Mouse (Mus musculus) megakaryocyte-erythroid progenitor cell, adult 5 weeks (primary cell): Measurements from ENCODE around the gene Ccn6. TPM values are rescaled to one million over a fixed set of nuclear protein-coding genes. Genes with fewer than 3 reads are reported as not detected.

Experiments
- polyA plus RNA-seq: library from polyadenylated mRNA; stranded (reverse); fragments of >175 nt; gene quantifications from 2 replicates; pipeline ENCODE4 v1.2.3, GENCODE M21; 2012

Gene Ccn6
- not detected in 2 replicates for polyA plus RNA-seq

DNA sequence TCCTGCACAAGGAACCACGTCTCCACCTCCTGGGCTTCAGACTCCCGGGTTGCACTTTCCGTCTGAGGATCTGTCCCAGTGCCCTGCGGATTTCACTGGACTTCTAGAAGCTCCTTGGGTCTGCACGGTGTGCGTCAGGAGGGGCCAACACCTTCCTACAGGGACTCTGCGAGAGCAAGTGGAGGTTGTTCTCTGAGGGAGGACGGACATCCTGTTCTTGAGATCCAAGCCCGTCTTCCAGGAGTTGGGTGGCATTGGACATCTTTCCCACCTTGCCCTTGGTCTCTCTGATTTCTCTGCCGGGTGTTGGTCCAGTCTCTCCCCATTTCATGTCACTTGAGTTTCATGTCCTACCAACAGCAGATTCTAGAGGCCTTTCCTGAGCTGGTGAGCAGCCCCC lies at the start of gene Ccn6:
Gene Ccn6 (minus strand): TSS at position 101 of the 400 bp plus-strand sequence.

DNA sequence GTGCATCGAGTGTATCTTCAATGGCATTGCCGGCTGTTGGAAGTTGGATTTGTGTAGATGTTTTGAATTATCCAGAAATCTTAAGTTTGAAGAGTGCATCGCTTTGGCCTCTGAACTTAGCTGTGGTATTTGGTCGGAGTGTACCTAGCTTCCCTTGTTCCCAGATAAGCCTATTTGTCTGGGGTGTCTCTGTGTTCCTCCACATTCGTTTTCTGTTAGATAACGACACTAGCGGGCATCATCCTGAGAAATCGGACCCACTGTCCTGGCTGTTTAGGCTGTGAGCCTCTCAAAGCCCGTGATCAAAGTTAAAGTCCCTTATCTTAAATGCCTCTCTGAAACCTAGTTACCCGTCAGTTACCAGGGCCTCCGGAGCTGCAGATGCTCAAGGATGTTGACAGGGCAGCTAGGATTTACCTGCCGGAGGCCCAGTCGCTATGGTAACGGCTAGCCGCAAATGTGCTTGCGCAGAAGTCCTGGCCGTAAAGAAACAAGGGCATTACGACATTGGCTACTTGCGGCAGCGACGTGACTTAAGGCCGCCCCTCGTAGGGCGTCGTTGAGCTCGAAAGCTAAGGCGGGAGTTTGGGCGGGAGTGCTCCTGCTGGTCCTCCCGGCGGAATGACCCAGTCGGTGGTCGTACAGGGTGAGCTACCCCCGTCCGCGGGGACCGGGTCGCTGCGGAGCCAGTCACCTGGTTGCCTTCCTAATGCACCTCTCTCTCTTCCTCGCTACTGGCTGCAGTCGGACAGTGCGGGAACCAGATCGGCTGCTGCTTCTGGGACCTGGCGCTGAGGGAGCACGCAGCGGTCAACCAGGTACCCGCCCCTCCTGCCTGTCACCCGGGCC lies 29.9 kb downstream of the Ccn6 start, which contains the start of the genes Fam229b and Tube1:
Gene Fam229b (minus strand): TSS at position 453 of the 849 bp plus-strand sequence.
Gene Tube1 (plus strand): TSS at position 515 of the 849 bp plus-strand sequence.

Other genes with a start within 250 kb of the Ccn6 start
- gene Lama4, start 198.3 kb downstream of the Ccn6 start, polyA plus RNA-seq, result 0.15 TPM in 1 of 2 replicates, not detected in the other
- gene Fam229b, start 29.9 kb downstream of the Ccn6 start, polyA plus RNA-seq, result 0.30 TPM in 1 of 2 replicates, not detected in the other
- gene Tube1, start 29.8 kb downstream of the Ccn6 start, polyA plus RNA-seq, result 2.6 and 3.1 TPM in 2 replicates
- 17.0 and 30.8 TPM in 2 replicates for gene Fyn, start 205.1 kb upstream of the Ccn6 start, polyA plus RNA-seq